Mouse (Mus musculus) c-Kit-positive CD71-negative TER-119-negative erythroid progenitor cells, embryonic 14.5 days (primary cell): ENCODE data around the gene Crym.

Experiments used
- DNase-seq: peaks from one replicate; pipeline ENCODE4 v3.0.0-alpha.2; 2013; ENCODE audit warnings: low read depth

Gene Crym

GRCm38 (mm10) chr7:120163581-120164251, 38.2 kb downstream of the Crym start:
- no peak for DNase-seq

- DNase-seq: no peak
Measured at GRCm38 (mm10) chr7:120158121-120158613, 43.7 kb downstream of the Crym start.

- DNase-seq: no peak
Measured at GRCm38 (mm10) chr7:120157575-120158061, 44.3 kb downstream of the Crym start.

- no peak for DNase-seq
Measured at GRCm38 (mm10) chr7:120156841-120157409, 45.0 kb downstream of the Crym start.

GRCm38 (mm10) chr7:120150898-120151297, 51.0 kb downstream of the Crym start:
- DNase-seq: no peak

GRCm38 (mm10) chr7:120150257-120150656, 51.7 kb downstream of the Crym start:
- no peak for DNase-seq

- no peak for DNase-seq
Measured at GRCm38 (mm10) chr7:120145191-120145590, 56.7 kb downstream of the Crym start, which contains the start of gene Zp2. Gene Zp2, minus strand, starts transcription at chr7:120145291.

GRCm38 (mm10) chr7:120142743-120143142, 59.2 kb downstream of the Crym start:
- no peak for DNase-seq
